23 mouse cellular contexts compared by ENCODE assay signal in the genomic region with DNA sequence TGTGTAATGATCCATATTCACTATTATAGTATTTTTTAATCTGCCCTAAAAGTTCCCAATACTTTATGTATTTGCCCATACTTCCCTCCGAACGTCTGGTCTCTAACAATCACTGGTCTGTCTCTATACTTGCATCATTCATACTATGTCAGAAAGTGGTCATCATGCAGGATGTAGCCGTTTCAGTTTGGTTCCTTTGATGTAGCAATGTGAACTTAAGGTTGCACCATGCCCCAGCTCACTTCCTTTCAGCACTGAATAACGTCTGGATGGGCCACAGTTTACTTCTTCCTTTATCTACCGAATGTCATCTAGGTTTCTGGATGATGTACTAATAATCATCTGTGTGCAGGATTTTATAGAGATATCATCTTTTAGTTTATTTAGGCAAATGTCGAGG.
A peak's percentile ranks its signal among the peaks of the same experiment; 100 is the strongest.
DNase-seq lines count a peak whose midpoint lies in the region; ATAC-seq and TF ChIP-seq lines count a peak whose summit lies in the region.
"Had no signal": no experiment of that assay in that cellular context is flagged by ENCODE, and none has a peak within 500 bp of the region (broad histone marks: within the 10 kb centered on the region; RNA-seq: fewer than 3 reads in every experiment).

No protein-coding gene starts in this region.

- intact Hi-C loops in gastrocnemius, adult 2 months (cut with DNase I) = no loop called here

- H3K4me1 ChIP-seq in MEL (ENCODE audit: control insufficient read depth in 1 of 2, insufficient read depth in 2 of 2, low read length in 2 of 2) = no peaks in the 10 kb centered on the region
- H3K4me1 ChIP-seq: embryonic facial prominence, embryonic 10.5 days; embryonic facial prominence, embryonic 12.5 days; forebrain, embryonic 13.5 days; forebrain, embryonic 15.5 days had no signal

- no peak overlapping the region for H3K9ac ChIP-seq in MEL (ENCODE audit: control insufficient read depth, low read depth, low read length, poor library complexity, severe bottlenecking)
- H3K9ac ChIP-seq: embryonic facial prominence, embryonic 12.5 days; forebrain, embryonic 13.5 days; forebrain, embryonic 15.5 days; forebrain, postnatal 0 days had no signal

- TF ChIP-seq RAD21 in MEL (IDR thresholded peaks at IDR 0.05; ENCODE audit: low read depth, low read length) = no peak

- no peaks in the 10 kb centered on the region for H3K79me2 ChIP-seq in MEL (ENCODE audit: control insufficient read depth, insufficient read depth, low read length, poor library complexity)

- peaks cover 0 to 2% of the 10 kb centered on the region in 2 experiments; a peak in 2 of 4 replicates for H3K36me3 ChIP-seq in MEL (ENCODE audit: control insufficient read depth in 1 of 2, insufficient read depth in 2 of 2, low read length in 2 of 2)
- H3K36me3 ChIP-seq: embryonic facial prominence, embryonic 10.5 days; embryonic facial prominence, embryonic 12.5 days; forebrain, embryonic 15.5 days; G1E had no signal

- no peak for TF ChIP-seq CTCF in MEL (IDR thresholded peaks at IDR 0.05 in 2 of 3, conservative IDR thresholded peaks at IDR 0.05 in 1 of 3; ENCODE audit: control insufficient read depth in 1 of 3, insufficient read depth in 1 of 3, low read depth in 2 of 3, low read length in 3 of 3, poor library complexity in 1 of 3, severe bottlenecking in 1 of 3)
- no peak for TF ChIP-seq CTCF in gastrocnemius, adult 2 months (IDR thresholded peaks at IDR 0.05)

- no peak overlapping the region for H3K4me3 ChIP-seq in MEL (ENCODE audit: control insufficient read depth in 1 of 2, insufficient read depth in 1 of 2, low read depth in 2 of 2, low read length in 2 of 2)
- H3K4me3 ChIP-seq in gastrocnemius, adult 2 months = no peak overlapping the region
- H3K4me3 ChIP-seq: embryonic facial prominence, embryonic 10.5 days; embryonic facial prominence, embryonic 12.5 days; forebrain, embryonic 13.5 days; forebrain, embryonic 15.5 days had no signal

- ATAC-seq in granulocyte monocyte progenitor cell, adult 5-6 weeks (replicated peaks; ENCODE audit: poor library complexity, severe bottlenecking) = peak; percentile 83
- ATAC-seq: CD4-positive, CD25-positive, alpha-beta regulatory T cell, adult 4 months; forebrain, embryonic 13.5 days; forebrain, embryonic 15.5 days; forebrain, postnatal 0 days had no signal

- DNase-seq in 416B (ENCODE audit: low read depth) (peak; percentile 81), MEL (ENCODE audit: low read depth, low spot score) (peak; percentile 13)
- no peak for DNase-seq in urinary bladder, postnatal 4 days (ENCODE audit: low spot score in 2 of 2)
- no peak for DNase-seq in gastrocnemius, adult 2 months
- DNase-seq in retina, embryonic 14.5 days (ENCODE audit: low spot score) = no peak
- DNase-seq: adrenal gland, adult 2 months; adrenal gland, postnatal 10 days; adrenal gland, postnatal 25 days; B cell, adult 2 months; cerebellum, adult 11-12 months; cerebellum, adult 2 months; cerebellum, adult 9-10 months; cerebellum, postnatal 10 days; cerebellum, postnatal 25 days; forebrain, postnatal 0 days had no signal

- no peak for TF ChIP-seq EP300 in MEL (IDR thresholded peaks at IDR 0.05; ENCODE audit: low read depth in 1 of 2, low read length in 2 of 2)

- H3K9me3 ChIP-seq in MEL (replicated peaks; ENCODE audit: insufficient read depth, low read length) = no peaks in the 10 kb centered on the region
- H3K9me3 ChIP-seq: embryonic facial prominence, embryonic 10.5 days; embryonic facial prominence, embryonic 12.5 days; forebrain, embryonic 13.5 days; forebrain, embryonic 15.5 days had no signal

- H3K27me3 ChIP-seq in MEL (ENCODE audit: control insufficient read depth in 1 of 2, insufficient read depth in 2 of 2, low read length in 2 of 2) = no peaks in the 10 kb centered on the region
- H3K27me3 ChIP-seq: CH12.LX; embryonic facial prominence, embryonic 12.5 days; forebrain, embryonic 13.5 days; forebrain, embryonic 15.5 days had no signal

- H3K27ac ChIP-seq in MEL (ENCODE audit: control insufficient read depth, low read depth, low read length) = no peak overlapping the region
- H3K27ac ChIP-seq in gastrocnemius, adult 2 months = no peak overlapping the region
- H3K27ac ChIP-seq: embryonic facial prominence, embryonic 10.5 days; embryonic facial prominence, embryonic 12.5 days; forebrain, embryonic 13.5 days; forebrain, embryonic 15.5 days had no signal

- TF ChIP-seq POLR2A in MEL (IDR thresholded peaks at IDR 0.05; ENCODE audit: control insufficient read depth in 1 of 2, insufficient read depth in 1 of 2, low read depth in 1 of 2, low read length in 2 of 2, poor library complexity in 1 of 2) = no peak

TF ChIP-seq in MEL, 35 proteins besides CTCF, POLR2A, EP300 and RAD21:
- TF ChIP-seq NELFE (IDR thresholded peaks at IDR 0.05; ENCODE audit: low read depth, low read length) (no peak), CHD2 (IDR thresholded peaks at IDR 0.05; ENCODE audit: low read length) (no peak), ZKSCAN1 (IDR thresholded peaks at IDR 0.05; ENCODE audit: low read depth, low read length) (no peak), RCOR1 (IDR thresholded peaks at IDR 0.05; ENCODE audit: low read depth, low read length) (no peak), MXI1 (IDR thresholded peaks at IDR 0.05; ENCODE audit: low read depth, low read length) (no peak), MEF2A (IDR thresholded peaks at IDR 0.05; ENCODE audit: extremely low read depth, insufficient replicate concordance, low read depth, low read length, poor library complexity, severe bottlenecking) (no peak), USF1 (IDR thresholded peaks at IDR 0.05; ENCODE audit: low read depth, low read length) (no peak), UBTF (IDR thresholded peaks at IDR 0.05; ENCODE audit: borderline replicate concordance, insufficient read depth, low read depth, low read length) (no peak), ELF1 (IDR thresholded peaks at IDR 0.05; ENCODE audit: low read depth, low read length) (no peak), SIN3A (IDR thresholded peaks at IDR 0.05; ENCODE audit: low read length) (no peak), MAX (IDR thresholded peaks at IDR 0.05; ENCODE audit: low read length) (no peak), E2F4 (IDR thresholded peaks at IDR 0.05; ENCODE audit: borderline replicate concordance, low read depth, low read length) (no peak), MYC (IDR thresholded peaks at IDR 0.05; ENCODE audit: low read depth, low read length) (no peak), MAZ (IDR thresholded peaks at IDR 0.05; ENCODE audit: low read depth, low read length) (no peak), NRF1 (IDR thresholded peaks at IDR 0.05; ENCODE audit: insufficient read depth, low read depth, low read length, poor library complexity, severe bottlenecking) (no peak), ZC3H11A (IDR thresholded peaks at IDR 0.05; ENCODE audit: low read depth, low read length) (no peak), MAFK (IDR thresholded peaks at IDR 0.05; ENCODE audit: borderline replicate concordance, low read depth, low read length) (no peak), MYB (IDR thresholded peaks at IDR 0.05; ENCODE audit: low read depth, low read length) (no peak)
TF ChIP-seq in MEL: peak in this region for 0.

Comparison
In these comparisons a context has a peak if more than half of its experiments do, and no peak if none do; other contexts are left out.
1. DNase-seq: peak in 416B (single experiment) and MEL (single experiment); none in urinary bladder, postnatal 4 days (0 of 2), gastrocnemius, adult 2 months (single experiment) and retina, embryonic 14.5 days (single experiment).